Mouse (Mus musculus) heart, embryonic 12.5 days (tissue): ENCODE measurements around the gene Il3ra. TPM values are rescaled to one million over a fixed set of nuclear protein-coding genes. Genes with fewer than 3 reads are reported as not detected.

Source experiments
- ATAC-seq: fragments of 200-750 bp; cut with Nextera tagmentation; 2 replicates; pipeline ENCODE4 v1.8.0; 2017; ENCODE audit warnings: moderate TSS enrichment, moderate library complexity; ENCODE audit not compliant: insufficient number of reproducible peaks, low FRiP score
- H3K27ac ChIP-seq: fragments of 300-500 bp; sonication (generic); 2 replicates; pipeline ENCODE4 v1.5.1; 2016; ENCODE audit warnings: mild to moderate bottlenecking, moderate library complexity; ENCODE audit not compliant: poor library complexity, severe bottlenecking
- H3K27me3 ChIP-seq: fragments of 300-500 bp; sonication (generic); replicated peaks from 2 replicates; pipeline ENCODE4 v1.6.1; 2016; ENCODE audit warnings: mild to moderate bottlenecking, moderate library complexity
- H3K36me3 ChIP-seq: fragments of 300-500 bp; sonication (generic); 2 replicates; pipeline ENCODE4 v1.6.1; 2016; ENCODE audit warnings: mild to moderate bottlenecking, moderate library complexity
- H3K4me1 ChIP-seq: fragments of 300-500 bp; sonication (generic); replicated peaks from 2 replicates; pipeline ENCODE4 v1.6.1; 2016; ENCODE audit warnings: mild to moderate bottlenecking
- H3K4me2 ChIP-seq: fragments of 300-500 bp; sonication (generic); 2 replicates; pipeline ENCODE4 v1.6.1; 2016; ENCODE audit warnings: mild to moderate bottlenecking, moderate library complexity
- H3K4me3 ChIP-seq: fragments of 300-500 bp; sonication (generic); 2 replicates; pipeline ENCODE4 v1.5.1; 2016; ENCODE audit warnings: mild to moderate bottlenecking
- H3K9ac ChIP-seq: fragments of 300-500 bp; sonication (generic); 2 replicates; pipeline ENCODE4 v1.6.1; 2016; ENCODE audit warnings: mild to moderate bottlenecking, moderate library complexity
- H3K9me3 ChIP-seq: fragments of 300-500 bp; sonication (generic); replicated peaks from 2 replicates; pipeline ENCODE4 v1.6.1; 2016; ENCODE audit warnings: mild to moderate bottlenecking, moderate library complexity
- WGBS: fragments of 180-500 bp; shearing (Covaris S2); methylation state at CpG from one replicate; pipeline ENCODE4 v1.1.7; 2016; 5-methylcytosine and 5-hydroxymethylcytosine counted together
- polyA plus RNA-seq: library from polyadenylated mRNA; unstranded; fragments of >200 nt; fragmentation: Nextera tagmentation; extraction: Ambion mirVana; gene quantifications from 2 replicates; pipeline ENCODE4 v1.2.1, GENCODE M21; 2016

Il3ra gene
- 2.9 and 3.3 TPM in 2 replicates for polyA plus RNA-seq

- 2% methylated on average over 62 of the region's 69 CpGs for WGBS
- peak; percentile 54 for ATAC-seq
These were observed at the start of gene Il3ra for GRCm38 (mm10) chr14:14345948-14346812. TSS of gene Il3ra (plus strand) at chr14:14346275.

GRCm38 (mm10) chr14:14308938-14309337, 37.1 kb upstream of the Il3ra start:
- Histone ChIP-seq H3K9ac (no peak overlapping the region), H3K27ac (no peak overlapping the region), H3K4me1 (no peaks in the 10 kb centered on the region), H3K36me3 (no peaks in the 10 kb centered on the region), H3K4me3 (peak overlapping the region; percentile 18), H3K4me2 (peak overlapping the region; percentile 55), H3K9me3 (no peaks in the 10 kb centered on the region), H3K27me3 (no peaks in the 10 kb centered on the region)
- no peak for ATAC-seq
- WGBS: 48% methylated on average over 16 of the region's 16 CpGs

More at GRCm38 (mm10) chr14:14345948-14346812, at the start of gene Il3ra:
- Histone ChIP-seq H3K27me3 (no peaks in the 10 kb centered on the region), H3K36me3 (peaks cover 33% of the 10 kb centered on the region), H3K4me2 (peak within 1 kb of the TSS; percentile 92), H3K27ac (peak within 1 kb of the TSS; percentile 75), H3K4me3 (peak within 1 kb of the TSS; percentile 81), H3K9me3 (peaks cover 53% of the 10 kb centered on the region), H3K9ac (peak within 1 kb of the TSS; percentile 74), H3K4me1 (no peaks in the 10 kb centered on the region)

- Histone ChIP-seq H3K9ac (no peak overlapping the region), H3K36me3 (no peaks in the 10 kb centered on the region), H3K4me3 (peak overlapping the region; percentile 18), H3K27me3 (no peaks in the 10 kb centered on the region), H3K4me2 (peak overlapping the region; percentile 55), H3K27ac (no peak overlapping the region), H3K4me1 (no peaks in the 10 kb centered on the region), H3K9me3 (no peaks in the 10 kb centered on the region)
- 42% methylated on average over 14 of the region's 14 CpGs for WGBS
- no peak for ATAC-seq
These were observed 36.7 kb upstream of the Il3ra start for GRCm38 (mm10) chr14:14309416-14309815.

GRCm38 (mm10) chr14:14322528-14322927, 23.5 kb upstream of the Il3ra start, which contains the start of gene Olfr31:
TSS of gene Olfr31 (plus strand) at chr14:14322828.
- Histone ChIP-seq H3K27ac (no peak within 1 kb of the TSS), H3K9me3 (no peaks in the 10 kb centered on the region; the same call in 1 of the 2 replicates), H3K9ac (no peak within 1 kb of the TSS), H3K27me3 (no peaks in the 10 kb centered on the region), H3K4me3 (no peak within 1 kb of the TSS), H3K4me1 (no peaks in the 10 kb centered on the region), H3K4me2 (no peak within 1 kb of the TSS), H3K36me3 (no peaks in the 10 kb centered on the region)
- no peak for ATAC-seq

- H3K4me2 ChIP-seq: peak overlapping the region; percentile 92
These were observed 783 bp upstream of the Il3ra start for GRCm38 (mm10) chr14:14345113-14345871.

GRCm38 (mm10) chr14:14346813-14347100, 682 bp downstream of the Il3ra start:
- peak overlapping the region; percentile 92 for H3K4me2 ChIP-seq
- peaks cover 38% of the 10 kb centered on the region for H3K36me3 ChIP-seq
- H3K4me3 ChIP-seq: peak overlapping the region; percentile 81
- H3K9me3 ChIP-seq: peaks cover 58% of the 10 kb centered on the region
- WGBS: 20% methylated on average over 16 of the region's 16 CpGs
- H3K9ac ChIP-seq: peak overlapping the region; percentile 74
- no peaks in the 10 kb centered on the region for H3K4me1 ChIP-seq
- H3K27me3 ChIP-seq: no peaks in the 10 kb centered on the region
- peak overlapping the region; percentile 75 for H3K27ac ChIP-seq
- no peak for ATAC-seq

More at GRCm38 (mm10) chr14:14345113-14345871, 783 bp upstream of the Il3ra start:
- peak overlapping the region; percentile 81 for H3K4me3 ChIP-seq
- 5% methylated on average over 40 of the region's 40 CpGs for WGBS
- H3K27me3 ChIP-seq: no peaks in the 10 kb centered on the region
- H3K9me3 ChIP-seq: peaks cover 44% of the 10 kb centered on the region
- peaks cover 24% of the 10 kb centered on the region for H3K36me3 ChIP-seq
- peak; percentile 79 for ATAC-seq
- peak overlapping the region; percentile 74 for H3K9ac ChIP-seq
- H3K4me1 ChIP-seq: no peaks in the 10 kb centered on the region
- peak overlapping the region; percentile 75; the same call in 1 of the 2 replicates for H3K27ac ChIP-seq

- H3K27ac ChIP-seq: no peak overlapping the region
- no peak overlapping the region for H3K9ac ChIP-seq
- ATAC-seq: no peak
- peaks cover 60% of the 10 kb centered on the region for H3K9me3 ChIP-seq
- peaks cover 40% of the 10 kb centered on the region for H3K36me3 ChIP-seq
- peak overlapping the region; percentile 92 for H3K4me2 ChIP-seq
- 78% methylated on average over 17 of the region's 17 CpGs for WGBS
- H3K4me3 ChIP-seq: peak overlapping the region; percentile 81; the same call in 1 of the 2 replicates
- H3K4me1 ChIP-seq: no peaks in the 10 kb centered on the region
- no peaks in the 10 kb centered on the region for H3K27me3 ChIP-seq
These were observed 1.2 kb downstream of the Il3ra start for GRCm38 (mm10) chr14:14347151-14347835.

- Histone ChIP-seq H3K27me3 (no peaks in the 10 kb centered on the region), H3K4me3 (no peak overlapping the region), H3K4me2 (no peak overlapping the region), H3K27ac (no peak overlapping the region), H3K9ac (no peak overlapping the region), H3K4me1 (no peaks in the 10 kb centered on the region), H3K9me3 (peaks cover 64% of the 10 kb centered on the region), H3K36me3 (peaks cover 40% of the 10 kb centered on the region)
- no peak for ATAC-seq
- 94% methylated on average over 14 of the region's 14 CpGs for WGBS
These were observed 2.0 kb downstream of the Il3ra start for GRCm38 (mm10) chr14:14347836-14348621.

GRCm38 (mm10) chr14:14348674-14349401, 2.8 kb downstream of the Il3ra start:
- 97% methylated on average over 26 of the region's 26 CpGs for WGBS
- no peak overlapping the region for H3K27ac ChIP-seq
- no peak for ATAC-seq
- H3K4me3 ChIP-seq: no peak overlapping the region
- no peaks in the 10 kb centered on the region for H3K27me3 ChIP-seq
- H3K36me3 ChIP-seq: peaks cover 40% of the 10 kb centered on the region
- H3K9me3 ChIP-seq: peaks cover 64% of the 10 kb centered on the region
- no peak overlapping the region for H3K9ac ChIP-seq
- H3K4me1 ChIP-seq: no peaks in the 10 kb centered on the region
- no peak overlapping the region for H3K4me2 ChIP-seq
